Mouse (Mus musculus): Measurements from ENCODE around the gene Sdhaf2.

- TF ChIP-seq EP300 (IDR thresholded peaks at IDR 0.05; ENCODE audit: low read depth) (no peak), CTCF (IDR thresholded peaks at IDR 0.05; ENCODE audit: low read depth) (no peak)
Observed at GRCm38 (mm10) chr19:10521926-10522325, 4.0 kb downstream of the Sdhaf2 start.

Data from heart, postnatal 0 days (tissue).